Mouse (Mus musculus): ENCODE data around the gene Acoxl.

Gene Acoxl

DNA sequence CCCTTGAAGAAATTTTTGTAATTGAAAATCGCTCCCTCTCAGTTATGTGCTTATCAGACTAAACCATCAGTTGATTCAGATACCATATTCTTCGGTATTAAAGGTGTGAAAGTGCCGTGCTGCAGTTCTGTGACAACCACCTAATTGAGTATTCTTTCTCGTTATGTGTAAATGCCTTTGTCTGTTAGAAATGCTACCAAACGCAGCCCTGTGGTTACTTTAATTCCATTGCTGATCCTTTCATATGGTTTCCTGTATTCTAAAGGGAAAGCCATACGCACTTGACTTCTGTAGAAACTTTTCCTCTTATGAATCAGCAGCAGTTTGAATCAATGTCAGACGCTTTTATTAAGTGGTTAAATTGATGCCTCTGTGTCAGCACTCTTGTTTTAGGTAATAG, 278.9 kb downstream of the Acoxl start:
- DNase-seq (ENCODE audit: inconsistent ontology term): no peak

DNA sequence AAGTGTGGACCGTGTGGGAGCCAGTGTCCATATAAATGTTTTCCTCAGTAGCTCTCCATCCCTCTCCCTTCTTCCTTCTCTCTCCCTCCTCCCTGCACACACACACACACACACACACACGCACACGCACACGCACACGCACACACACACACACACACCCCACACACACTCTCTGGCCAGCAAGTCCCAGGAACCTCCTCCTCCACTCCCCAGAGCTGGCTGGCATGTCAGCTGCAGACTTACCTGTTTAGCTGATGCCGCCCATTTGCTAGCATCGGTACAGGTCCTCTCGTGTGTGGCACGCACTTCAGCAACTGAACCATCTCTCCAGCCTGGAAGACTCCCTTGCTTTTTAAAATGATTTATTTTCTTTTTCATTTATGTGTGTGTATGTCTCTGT, 280.3 kb downstream of the Acoxl start:
- no peak for DNase-seq (ENCODE audit: inconsistent ontology term)

DNA sequence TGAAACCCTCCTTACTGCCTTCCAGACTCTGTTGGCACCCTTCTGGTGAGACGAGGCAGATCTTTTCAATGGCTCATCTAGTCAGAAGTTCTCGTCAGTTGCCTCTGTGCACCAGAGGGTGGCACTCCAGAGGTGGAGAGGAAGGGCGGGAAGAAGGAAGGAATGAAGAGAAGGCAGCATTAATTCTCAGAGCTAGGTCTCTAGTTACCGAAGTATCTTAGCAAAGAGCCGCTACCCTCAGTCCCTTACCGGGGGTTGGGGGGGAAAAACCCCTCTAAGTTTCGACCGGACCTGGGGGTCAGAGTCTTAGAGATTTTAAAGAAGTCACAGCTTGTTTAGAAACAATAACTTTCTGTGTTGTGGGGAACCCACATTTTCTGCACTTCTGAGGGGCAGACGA, 283.8 kb downstream of the Acoxl start:
- DNase-seq (ENCODE audit: inconsistent ontology term): peak; percentile 73

DNA sequence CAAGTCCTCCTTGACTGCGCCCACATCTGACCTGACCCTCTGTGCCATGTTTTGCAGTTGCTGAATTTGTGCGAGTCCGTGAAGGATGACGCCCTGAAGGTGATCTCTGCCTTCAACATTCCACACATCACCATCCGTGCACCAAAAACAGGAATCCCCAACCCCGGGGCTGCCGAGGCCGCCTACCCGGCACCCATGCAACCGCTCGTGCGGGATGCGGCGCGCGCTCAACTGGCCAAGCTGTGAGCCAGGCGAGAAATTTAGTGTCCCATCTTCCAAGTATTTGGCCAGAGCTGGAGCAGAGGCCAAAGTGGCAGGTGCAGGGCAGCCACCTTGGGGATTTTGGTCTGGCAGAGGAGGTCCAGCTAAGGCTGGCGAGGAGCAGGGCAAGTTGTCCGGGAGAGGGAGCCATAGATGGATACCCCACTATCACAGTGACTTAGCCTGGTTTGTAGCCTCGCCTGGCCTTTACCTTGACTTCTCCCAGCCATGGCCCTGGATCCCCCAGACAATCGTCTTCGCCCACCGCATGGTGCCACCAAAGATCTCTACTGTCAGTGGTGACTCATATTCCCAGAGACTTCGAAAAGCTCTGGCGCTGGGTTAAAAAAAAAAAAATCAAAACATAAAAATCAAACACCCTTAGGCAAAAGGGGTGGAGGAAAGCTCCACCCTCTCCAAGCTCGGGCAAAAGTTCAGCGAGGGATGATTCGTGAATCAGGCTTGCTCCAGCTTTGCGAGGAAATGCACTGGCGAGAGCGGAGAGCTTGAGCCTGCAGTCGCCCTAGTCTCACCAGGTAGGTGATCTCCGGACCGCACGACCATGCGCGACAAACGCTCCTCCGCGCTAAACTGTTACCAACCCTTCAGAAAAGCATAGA, 284.5 kb downstream of the Acoxl start:
- DNase-seq (ENCODE audit: inconsistent ontology term): peak; percentile 69

DNA sequence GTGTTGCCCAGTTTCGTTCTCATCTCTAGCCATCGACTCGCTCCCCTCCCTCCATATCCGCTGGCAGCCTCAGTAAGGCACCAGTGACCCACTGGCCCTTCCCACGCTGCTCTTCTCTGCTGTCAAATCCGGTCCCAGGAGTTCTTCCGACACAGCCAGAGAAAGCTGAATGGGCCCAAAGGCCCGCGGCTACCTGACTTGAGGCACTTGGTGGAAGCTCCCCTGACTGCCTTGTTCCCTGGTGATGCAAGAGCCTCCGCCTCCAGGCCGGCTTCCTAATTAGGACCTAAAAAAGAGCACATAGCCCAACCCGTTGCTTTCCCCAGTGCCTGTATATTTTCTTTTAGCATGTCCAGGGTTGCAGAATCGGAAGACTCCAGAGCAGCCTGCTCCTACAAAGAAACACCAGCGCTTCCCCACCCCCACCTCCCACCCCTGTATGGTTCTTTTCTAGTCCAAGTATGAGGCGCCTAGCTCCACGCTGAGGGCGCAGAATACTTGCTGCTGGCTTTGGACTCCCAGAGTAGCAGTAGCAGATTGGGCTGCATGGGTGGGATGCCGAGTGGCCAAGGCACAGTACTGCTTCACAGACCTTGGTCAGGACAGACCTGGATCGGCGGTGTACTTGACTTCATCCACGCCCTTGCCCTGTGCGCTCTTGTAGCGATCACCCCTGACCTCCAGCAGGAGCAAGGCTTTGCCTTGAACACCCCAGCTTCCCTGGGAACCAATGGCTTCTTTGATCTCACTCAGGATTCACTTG, 285.4 kb downstream of the Acoxl start:
- peak; percentile 54 for DNase-seq (ENCODE audit: inconsistent ontology term)

DNA sequence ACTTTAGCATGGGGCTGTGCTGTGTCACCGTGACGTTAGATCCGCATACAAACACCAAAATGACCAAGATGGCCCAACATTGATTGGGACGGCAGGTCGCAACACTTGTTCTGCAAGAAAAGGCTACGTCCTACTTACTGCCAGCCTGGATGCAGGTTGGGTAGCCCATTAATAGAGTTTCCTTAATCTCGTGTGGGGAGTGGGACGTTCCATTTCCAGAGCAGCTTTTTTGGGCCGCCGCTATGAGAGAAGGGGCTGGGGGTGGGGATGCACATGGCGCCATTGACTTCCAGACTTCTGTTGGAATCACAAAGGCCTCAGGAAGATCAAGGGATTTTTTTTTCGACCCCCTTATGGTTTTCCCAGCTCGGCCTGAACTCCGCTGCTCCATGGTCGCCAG, 286.0 kb downstream of the Acoxl start:
- no peak for DNase-seq (ENCODE audit: inconsistent ontology term)

DNA sequence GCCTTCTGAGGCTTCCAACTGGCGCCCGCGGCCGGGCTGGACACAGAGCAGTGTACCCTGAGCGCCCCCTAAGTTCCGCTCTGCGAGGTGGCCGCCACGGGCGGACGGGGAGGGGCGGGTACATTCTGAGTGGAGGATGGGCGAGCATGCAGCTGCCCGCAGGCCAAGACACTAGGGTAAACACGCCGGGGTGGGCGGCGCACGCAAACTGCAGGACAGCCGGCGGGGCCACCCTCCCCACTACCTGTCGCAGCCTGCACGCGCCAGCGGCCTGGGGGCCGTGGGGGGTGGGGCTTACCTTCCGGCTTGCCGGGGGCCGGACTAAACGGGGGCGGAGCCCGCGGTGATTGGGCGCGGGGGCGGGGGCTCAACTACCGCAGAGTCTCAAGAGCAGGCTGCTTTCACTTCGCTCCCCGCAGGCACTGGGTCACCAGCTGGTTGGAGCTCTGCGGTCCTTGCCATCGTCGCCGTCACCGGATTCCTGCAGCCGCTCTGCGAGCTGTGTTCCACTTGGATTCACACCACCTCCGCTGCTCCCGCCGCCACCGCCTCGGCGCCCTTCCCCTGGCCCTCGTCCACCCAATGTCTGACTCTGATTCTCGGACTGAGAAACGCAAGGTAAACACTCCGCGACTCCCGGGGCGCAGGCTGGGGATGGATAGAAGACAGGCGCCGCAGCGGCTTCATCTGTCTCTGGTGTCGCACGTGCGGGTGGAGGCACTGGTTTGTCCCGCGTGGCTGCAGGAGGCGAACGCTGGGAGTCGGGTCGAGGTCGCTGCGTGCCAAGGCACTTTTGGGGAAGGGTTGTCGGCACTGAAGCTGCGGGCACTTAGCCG, 287.2 kb downstream of the Acoxl start, which contains the start of gene Bcl2l11:
TSS of gene Bcl2l11 (plus strand) at position 404 of the 836 bp plus-strand sequence.
- DNase-seq (ENCODE audit: inconsistent ontology term): peak; percentile 99

DNA sequence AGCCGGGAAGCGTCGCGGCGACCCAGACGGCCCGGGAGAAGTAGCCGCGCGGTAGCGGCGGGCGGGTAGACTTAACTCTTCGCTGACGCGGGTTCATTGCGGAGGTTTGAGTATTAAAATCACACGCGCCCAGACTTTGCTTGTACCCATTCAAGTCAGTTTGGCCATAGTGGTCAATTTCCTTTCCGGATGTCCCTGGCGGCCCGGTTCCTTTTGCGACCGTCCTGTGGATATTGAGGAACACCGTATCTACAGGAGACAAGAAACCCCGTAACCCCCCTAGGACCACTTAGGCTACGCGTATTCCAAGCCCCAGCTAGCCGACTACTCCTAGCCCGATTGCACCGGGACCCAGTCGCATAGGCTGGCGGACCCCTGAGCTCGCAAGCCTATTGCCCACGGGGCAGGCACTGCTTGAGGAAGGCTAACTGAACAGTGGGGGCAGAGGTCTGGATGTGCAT, 287.9 kb downstream of the Acoxl start:
- peak; percentile 42 for DNase-seq (ENCODE audit: inconsistent ontology term)

DNA sequence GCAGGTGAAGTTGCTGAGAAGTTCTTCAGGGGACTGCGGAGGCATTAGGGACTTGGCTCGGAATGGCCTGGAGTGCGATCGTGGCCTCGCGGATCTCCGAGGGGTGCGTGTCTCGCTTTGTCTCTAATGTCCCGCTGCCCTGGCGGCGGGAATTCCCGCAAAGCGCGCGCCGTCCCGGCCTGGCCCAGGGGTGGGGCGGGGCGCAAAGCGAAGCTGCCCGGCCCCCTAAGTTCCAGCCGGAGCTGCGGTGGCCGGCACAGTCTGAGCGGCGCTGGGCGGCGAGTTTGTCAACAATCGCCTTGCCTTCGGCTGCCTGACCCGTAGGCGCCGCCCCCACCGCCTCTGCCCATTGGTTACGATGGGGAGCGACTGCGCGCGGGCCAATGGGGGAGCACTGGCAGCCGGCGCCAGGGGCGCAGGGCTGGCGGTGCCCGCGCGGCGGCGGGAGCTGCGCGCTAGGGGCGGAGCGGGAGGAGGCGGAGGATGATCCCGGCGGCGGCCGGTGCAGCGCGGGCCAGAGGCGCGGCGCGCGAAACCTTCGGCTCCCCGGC, 288.5 kb downstream of the Acoxl start:
- DNase-seq (ENCODE audit: inconsistent ontology term): peak; percentile 100

DNA sequence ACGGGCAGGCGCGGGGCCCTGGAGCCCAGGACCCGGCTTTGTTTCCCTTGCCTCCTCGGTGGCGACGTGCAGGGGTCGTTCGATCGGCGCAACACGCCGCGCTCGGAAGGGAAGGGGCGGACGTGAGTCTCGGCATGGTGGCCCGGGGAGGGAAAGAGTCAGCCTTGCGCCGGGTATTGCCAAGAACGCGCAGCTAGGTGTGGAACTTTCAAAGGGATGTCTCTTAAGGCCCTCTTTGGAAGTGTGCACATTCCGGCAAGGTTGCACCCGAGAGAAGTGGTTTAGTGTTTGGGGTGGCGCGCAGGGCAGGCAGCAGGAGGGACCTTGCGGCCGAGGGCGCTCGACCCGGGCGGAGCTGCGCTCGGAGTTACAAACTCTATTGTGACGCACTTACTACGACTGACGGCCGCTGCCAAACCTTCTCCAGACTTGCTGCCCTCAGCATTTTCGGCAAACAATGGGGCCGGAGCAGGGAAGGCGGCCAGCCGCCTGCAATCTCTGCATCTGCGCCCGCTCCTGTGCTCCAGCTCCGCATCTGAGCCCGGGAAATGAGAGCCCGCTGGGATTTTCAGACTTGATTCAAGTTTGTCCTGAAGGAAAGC, 289.1 kb downstream of the Acoxl start:
- DNase-seq (ENCODE audit: inconsistent ontology term): peak; percentile 90

DNA sequence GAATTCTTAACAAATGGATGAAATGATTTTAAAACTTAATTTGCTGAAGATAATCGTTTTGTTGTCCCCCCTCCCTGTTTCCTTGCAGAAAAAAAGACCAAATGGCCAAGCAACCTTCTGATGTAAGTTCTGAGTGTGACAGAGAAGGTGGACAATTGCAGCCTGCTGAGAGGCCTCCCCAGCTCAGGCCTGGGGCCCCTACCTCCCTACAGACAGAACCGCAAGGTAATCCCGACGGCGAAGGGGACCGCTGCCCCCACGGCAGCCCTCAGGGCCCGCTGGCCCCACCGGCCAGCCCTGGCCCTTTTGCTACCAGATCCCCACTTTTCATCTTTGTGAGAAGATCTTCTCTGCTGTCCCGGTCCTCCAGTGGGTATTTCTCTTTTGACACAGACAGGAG, 289.9 kb downstream of the Acoxl start:
- no peak for DNase-seq (ENCODE audit: inconsistent ontology term)

DNA sequence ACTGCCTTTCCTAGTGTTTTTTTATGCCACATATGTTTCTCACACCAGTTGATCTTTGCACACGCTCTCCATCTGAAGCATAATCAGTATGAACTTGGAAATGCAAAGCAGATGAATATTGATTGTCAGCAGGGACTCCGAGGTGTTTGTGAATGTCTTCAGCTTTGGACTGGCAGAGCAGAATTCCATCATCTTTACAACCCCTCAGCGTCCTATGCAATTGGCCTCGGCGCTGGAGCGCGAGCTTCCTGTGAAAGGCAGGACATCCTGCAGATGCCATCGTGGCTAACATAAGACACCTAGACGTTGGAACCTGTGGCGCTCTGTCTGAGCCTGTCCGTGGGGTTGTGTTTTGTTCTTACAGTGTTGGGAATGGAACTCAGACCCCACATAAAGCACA, 292.8 kb downstream of the Acoxl start:
- no peak for DNase-seq (ENCODE audit: inconsistent ontology term)

DNA sequence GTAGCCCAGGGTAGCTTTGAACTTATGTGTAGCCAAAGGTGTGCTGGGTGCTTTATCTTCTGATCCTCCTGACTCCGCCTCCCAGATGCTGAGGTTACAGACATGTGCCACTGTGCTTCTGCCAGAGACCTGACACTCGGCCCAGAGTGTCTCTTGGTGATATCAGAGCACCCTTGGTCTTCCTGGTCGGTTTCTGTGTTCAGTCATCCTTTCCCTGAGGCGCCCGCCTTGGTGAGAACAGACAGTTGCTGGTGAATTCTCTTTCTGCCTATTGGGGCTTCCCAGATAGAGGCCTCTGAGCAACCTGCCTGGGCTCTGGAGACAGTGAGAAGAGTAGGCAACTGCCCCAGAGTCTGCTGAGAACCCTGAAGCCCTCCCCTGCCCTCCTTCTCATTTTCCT, 294.0 kb downstream of the Acoxl start:
- no peak for DNase-seq (ENCODE audit: inconsistent ontology term)

DNA sequence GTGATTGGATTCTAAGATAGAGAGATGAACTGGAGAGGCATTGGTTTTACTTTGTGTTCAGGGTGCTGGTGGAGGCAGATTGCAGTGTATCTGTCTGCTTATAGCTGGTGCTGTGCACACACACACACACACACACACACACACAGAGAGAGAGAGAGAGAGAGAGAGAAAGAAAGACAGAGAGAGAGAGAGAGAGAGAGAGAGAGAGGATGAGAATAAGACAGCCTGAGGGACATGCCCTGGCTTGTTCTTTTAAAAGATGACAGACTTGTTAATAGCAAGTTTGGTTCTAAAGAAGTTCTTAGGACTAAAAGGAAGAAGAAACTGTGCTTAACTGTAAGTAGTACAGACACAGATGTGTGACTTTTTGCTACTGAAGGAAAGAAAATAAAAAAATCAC, 295.2 kb downstream of the Acoxl start:
- DNase-seq (ENCODE audit: inconsistent ontology term): no peak

DNA sequence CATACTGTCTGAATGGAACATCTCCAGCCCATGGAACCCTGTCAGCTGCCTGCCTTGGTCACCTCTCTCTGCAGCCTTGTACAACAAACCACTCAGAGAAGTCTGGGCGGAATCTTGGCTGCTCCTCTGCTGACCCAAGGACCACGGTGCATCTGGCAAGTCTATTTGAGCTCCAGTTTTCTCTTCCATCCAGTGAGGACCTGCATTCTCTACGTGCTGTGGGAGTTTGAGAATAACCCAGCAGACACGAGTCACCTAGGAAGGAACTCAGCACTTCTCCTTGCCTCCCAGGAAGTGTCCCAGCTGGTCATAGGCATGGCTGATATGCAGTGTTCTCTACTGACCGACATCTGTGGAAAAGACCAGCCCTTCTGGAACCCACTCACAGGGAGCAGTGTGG, 295.8 kb downstream of the Acoxl start:
- peak; percentile 69 for DNase-seq (ENCODE audit: inconsistent ontology term)

DNA sequence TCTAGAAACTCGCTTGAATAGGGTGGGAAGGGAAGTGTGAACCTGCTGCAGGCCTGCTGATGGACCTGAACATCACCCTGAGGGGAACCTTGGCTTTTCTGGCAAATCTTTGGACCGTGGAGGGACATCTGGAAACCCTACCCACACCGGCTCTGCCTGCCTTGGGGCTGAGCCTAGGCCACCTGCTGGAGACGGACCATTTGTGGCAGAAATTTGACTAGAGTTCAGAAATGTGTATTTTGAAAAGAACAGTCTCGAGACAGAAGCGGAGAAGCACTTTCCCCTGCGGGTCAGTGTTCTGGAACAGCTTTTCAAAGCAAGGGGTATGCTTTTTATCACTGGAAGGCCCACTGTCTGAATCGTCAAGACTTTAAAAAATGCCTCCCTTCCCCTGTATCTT, 296.3 kb downstream of the Acoxl start:
- no peak for DNase-seq (ENCODE audit: inconsistent ontology term)

DNA sequence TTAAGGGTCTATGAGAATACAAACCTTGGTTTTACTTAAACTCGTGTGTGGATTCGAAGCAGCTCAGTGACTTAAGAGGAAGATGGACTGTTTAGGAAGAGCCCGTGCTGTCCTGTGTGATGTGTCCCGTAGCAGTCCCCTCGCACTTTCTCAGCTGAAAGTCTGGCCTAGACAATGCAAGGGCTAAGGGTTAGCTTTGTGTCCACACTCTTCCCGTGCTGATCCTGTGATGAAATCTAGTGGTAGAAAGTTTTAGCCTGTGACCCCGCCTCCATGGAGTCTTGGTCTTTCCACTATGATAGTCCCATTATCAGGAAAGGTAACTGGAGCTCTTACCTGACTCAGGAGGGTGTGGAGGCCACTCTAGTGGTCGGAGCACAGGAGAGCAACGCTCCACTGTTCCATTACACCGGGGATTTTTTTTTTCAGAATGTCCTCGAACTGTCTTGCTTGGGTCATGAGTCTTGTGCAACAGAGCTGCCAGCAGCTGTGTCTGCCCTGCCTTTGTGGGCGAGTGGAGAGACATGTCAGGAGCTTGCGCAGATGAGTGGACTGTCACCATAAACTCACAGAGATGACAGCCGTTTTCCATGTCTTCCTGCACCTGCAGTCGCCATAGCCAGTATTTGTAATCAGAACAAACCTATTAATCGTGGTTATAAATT, 298.2 kb downstream of the Acoxl start:
- DNase-seq (ENCODE audit: inconsistent ontology term): no peak

DNA sequence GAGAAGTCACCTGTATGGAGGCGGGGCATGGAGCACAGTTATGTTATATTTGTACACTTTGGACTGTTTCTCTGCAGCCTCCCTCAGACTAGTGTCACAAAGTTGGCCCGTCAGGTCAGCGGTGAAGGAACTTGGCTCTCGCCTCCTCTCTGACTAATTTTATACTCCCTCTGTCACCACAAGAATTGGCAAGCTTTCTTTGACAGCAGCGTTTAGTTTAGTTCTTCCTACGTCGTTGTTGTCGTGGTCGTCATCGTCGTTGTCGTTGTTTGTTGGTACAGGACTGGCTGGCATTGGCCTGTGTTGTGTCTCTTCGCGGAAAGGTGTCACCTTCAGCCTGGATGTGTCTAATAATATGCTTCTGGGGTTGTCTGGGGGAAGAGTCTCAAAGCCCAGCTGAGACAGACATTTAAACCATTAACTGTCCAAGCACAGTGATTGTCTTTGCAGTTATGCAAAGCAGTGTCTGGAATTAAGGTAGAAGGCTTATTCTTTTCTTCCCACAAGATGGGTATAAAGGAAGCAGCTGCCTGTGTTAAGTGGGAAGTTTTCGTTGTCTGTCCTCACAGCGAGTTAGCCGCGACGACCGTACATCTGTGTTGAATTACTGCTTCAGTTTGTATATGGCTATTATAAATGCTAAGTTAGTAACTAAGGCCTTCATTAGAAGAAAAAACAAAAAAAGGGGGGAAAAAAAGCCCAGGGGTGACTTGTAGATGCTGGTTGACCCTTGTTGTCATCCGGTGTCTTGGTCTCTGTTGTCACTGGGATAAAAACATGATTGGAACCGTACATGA, 299.0 kb downstream of the Acoxl start:
- no peak for DNase-seq (ENCODE audit: inconsistent ontology term)

DNA sequence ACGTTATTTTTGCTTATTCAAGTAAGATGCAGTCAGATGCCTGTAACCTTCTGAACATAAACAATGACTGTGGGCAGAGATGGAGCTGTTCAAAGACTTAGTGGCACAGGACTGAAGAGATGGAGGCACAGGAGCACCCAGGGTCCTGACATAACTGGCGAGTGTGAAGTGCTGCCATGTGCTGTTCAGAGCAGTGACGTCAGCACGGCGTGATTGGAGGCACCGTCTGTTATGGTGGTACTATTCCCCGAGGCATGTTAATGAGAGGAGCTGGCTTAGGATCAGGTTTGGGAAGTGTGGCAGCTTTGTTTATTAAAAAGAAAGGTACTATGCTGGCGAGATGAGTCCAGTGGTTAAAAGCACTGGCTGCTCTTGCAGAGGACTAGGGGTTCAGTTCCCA, 300.2 kb downstream of the Acoxl start:
- no peak for DNase-seq (ENCODE audit: inconsistent ontology term)

DNA sequence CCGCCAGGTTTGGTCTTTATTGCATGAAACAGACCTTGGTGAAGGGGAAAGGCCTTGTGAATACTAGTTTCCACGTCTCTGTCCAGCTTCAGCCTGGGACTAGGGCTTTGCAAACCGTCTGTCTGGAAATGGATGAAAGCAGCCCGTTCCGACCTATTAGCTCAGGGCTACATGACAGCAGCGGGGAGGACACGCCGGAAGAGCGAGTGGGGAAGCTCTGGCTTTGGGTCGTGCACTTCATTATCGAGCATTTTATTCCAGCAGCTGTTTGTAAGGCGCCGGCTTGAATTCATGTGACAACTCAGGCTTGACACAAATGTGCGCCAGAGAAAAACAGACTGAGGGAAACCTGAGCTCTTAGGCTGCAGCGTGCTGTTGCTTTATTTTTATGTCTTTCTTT, 301.1 kb downstream of the Acoxl start:
- DNase-seq (ENCODE audit: inconsistent ontology term): peak; percentile 78
